Mouse (Mus musculus): ENCODE results near the gene Mamld1. TPM values are rescaled to one million over a fixed set of nuclear protein-coding genes. Genes with fewer than 3 reads are reported as not detected.
"Not testable (repeated sequence)": the region's sequence is repeated elsewhere in the genome, so short reads cannot be mapped to it uniquely, and the experiment has no call there.

Mamld1 gene
- total RNA-seq (2017): not detected in 2 replicates

DNA sequence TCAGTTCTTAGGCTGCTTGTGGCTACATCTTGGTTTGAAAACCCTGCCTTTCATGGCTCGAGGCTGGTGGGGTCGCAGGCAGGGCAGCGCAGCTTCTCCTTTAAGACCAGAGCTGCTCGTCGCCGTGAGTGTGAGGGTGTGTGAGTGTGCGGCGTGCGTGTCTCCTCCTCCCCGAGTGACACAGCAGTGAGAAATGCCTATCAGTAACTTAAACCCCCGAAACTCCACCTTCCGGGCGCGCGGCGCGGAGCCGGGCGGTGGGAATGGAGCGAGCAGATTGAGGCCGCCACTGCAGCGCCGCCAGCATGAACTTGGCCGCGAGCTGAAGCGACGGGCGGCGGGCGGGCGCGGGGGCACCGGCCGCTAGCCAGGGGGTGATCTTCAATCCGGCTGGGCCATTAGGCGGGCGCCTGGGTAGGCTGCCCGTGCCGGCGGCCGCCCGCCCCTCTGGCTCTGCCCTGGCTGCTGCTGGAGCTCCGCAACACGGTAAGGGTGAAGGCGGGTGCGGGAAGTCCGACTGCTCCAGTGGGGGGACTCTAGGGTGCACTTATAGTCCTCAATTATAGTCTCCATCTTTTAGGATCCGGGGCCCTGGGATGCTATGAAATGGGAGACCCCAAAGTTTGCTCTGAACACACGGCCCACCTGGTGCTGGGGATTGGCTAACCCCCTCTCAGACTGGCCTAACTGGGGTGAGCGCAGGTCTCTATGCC, at the start of gene Mamld1:
Gene Mamld1 (plus strand): TSS at position 393 of the 713 bp plus-strand sequence.
- no peak for ATAC-seq (ENCODE audit: extremely low read depth, insufficient number of reproducible peaks, low FRiP score, poor library complexity, severe bottlenecking)

GRCm38 (mm10) chrX:71024718-71025117, 25.3 kb upstream of the Mamld1 start:
- no peak for ATAC-seq (ENCODE audit: extremely low read depth, insufficient number of reproducible peaks, low FRiP score, poor library complexity, severe bottlenecking)

DNA sequence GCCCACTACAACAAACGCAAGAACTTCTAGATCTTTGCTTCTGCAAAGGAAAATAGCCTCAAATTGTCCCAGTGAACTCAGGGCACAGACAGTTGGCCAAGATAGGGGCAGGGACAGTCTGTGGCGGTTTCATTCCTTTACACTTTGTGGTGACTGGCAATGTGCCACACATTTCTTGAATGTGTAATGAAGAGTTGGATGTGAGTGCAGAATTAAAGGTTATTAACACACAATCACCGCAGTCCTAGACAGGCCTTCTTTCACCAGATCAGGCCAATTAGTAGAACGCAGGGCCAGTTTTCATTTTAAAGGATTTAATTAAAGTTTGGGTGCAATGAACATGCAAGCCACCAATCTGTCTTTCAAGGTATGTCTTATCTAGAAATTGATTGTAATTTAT, 22.0 kb upstream of the Mamld1 start:
- no peak for ATAC-seq (ENCODE audit: extremely low read depth, insufficient number of reproducible peaks, low FRiP score, poor library complexity, severe bottlenecking)

- ATAC-seq (ENCODE audit: extremely low read depth, insufficient number of reproducible peaks, low FRiP score, poor library complexity, severe bottlenecking): not testable (repeated sequence)
Observed at GRCm38 (mm10) chrX:71028976-71029375, 21.1 kb upstream of the Mamld1 start.

- no peak for ATAC-seq (ENCODE audit: extremely low read depth, insufficient number of reproducible peaks, low FRiP score, poor library complexity, severe bottlenecking)
Observed at GRCm38 (mm10) chrX:71050677-71051311, 738 bp downstream of the Mamld1 start.

GRCm38 (mm10) chrX:71051361-71052114, 1.5 kb downstream of the Mamld1 start:
- no peak for ATAC-seq (ENCODE audit: extremely low read depth, insufficient number of reproducible peaks, low FRiP score, poor library complexity, severe bottlenecking)

GRCm38 (mm10) chrX:71052115-71052478, 2.0 kb downstream of the Mamld1 start:
- no peak for ATAC-seq (ENCODE audit: extremely low read depth, insufficient number of reproducible peaks, low FRiP score, poor library complexity, severe bottlenecking)

DNA sequence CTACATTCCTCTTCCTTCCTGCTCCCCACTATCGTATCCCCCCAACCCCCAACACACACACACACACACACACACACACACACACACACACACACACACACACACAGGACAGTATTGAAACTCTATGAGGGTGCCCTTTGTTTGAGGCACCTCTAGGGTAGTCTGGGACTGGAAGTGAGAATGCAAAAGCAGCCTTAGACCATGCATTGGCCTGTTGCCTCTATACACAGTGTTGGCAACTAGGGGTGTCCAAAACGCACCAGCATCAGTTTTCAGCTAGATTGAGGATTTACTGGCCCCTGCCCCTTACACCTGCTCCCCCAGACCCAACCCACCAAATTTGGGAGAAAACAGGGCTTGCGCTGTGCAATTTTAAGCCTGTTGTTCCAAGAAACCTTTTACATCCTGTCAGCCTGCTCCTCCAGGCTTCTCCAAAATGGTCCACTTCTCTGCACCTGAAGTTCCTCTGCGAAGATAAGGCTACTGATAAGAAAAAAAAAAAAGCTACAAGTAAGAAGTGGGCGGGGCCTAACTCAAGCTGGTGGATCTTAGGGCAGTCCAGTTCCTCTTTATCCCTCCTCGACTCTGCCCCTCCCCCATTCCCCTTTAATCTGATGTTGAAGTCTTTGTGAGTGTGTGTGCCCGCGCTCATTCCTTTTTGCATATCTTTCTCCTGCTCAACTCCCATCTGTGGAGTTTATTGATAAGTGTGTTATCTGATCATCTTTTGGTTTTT, 2.6 kb downstream of the Mamld1 start:
- no peak for ATAC-seq (ENCODE audit: extremely low read depth, insufficient number of reproducible peaks, low FRiP score, poor library complexity, severe bottlenecking)

GRCm38 (mm10) chrX:71053246-71053645, 3.2 kb downstream of the Mamld1 start:
- ATAC-seq (ENCODE audit: extremely low read depth, insufficient number of reproducible peaks, low FRiP score, poor library complexity, severe bottlenecking): no peak

GRCm38 (mm10) chrX:71056968-71057367, 6.9 kb downstream of the Mamld1 start:
- ATAC-seq (ENCODE audit: extremely low read depth, insufficient number of reproducible peaks, low FRiP score, poor library complexity, severe bottlenecking): no peak

GRCm38 (mm10) chrX:71085092-71085807, 35.2 kb downstream of the Mamld1 start:
- no peak for ATAC-seq (ENCODE audit: extremely low read depth, insufficient number of reproducible peaks, low FRiP score, poor library complexity, severe bottlenecking)

DNA sequence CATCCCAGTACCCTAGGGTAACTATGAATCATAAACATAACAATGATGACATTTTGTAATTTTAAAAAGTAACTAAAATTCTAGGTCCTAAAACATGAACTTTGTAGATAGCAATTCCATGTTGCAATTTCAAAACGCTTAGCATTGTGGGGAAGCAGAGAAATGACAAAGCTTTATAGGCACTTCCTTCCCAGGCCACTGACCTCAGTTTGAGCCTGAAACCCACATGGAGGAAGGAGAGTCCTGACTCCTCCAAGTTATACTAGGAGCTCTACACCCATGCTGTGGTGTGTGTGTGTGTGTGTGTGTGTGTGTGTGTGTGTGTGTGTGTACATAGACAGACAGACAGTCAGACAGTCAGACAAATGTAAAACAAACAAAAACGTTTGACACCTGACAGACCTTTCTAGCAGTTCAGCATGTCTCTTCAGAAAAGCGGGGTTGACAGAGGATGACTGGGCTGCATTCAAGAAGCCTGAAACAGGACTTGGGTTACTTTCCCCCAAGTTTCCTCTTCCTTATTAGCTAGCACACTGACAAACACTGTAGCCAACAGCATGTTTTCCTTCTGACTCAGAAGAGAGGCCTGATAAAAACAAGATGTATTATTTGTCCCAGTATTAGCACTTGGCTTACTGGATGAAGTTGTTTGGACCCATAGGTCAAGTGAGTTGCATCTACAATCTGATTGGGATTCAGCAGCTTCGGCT, 37.5 kb downstream of the Mamld1 start:
- ATAC-seq (ENCODE audit: extremely low read depth, insufficient number of reproducible peaks, low FRiP score, poor library complexity, severe bottlenecking): no peak

DNA sequence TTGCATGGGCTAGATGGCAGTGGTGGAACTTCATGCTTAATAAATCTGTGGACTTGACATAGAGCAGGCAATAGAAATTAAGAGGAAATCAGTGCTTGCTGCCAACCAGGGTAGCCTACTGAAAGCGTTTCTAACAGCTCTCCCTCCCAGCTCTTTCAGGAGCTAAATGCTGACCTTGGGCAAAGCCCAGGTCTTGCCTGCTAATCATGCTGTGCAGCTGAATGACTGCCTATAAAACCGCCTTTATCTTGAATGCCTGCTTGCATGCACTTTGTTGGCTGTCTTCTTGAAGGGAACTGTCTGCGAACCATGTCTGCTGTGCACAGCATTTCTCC, 38.0 kb downstream of the Mamld1 start:
- no peak for ATAC-seq (ENCODE audit: extremely low read depth, insufficient number of reproducible peaks, low FRiP score, poor library complexity, severe bottlenecking)

DNA sequence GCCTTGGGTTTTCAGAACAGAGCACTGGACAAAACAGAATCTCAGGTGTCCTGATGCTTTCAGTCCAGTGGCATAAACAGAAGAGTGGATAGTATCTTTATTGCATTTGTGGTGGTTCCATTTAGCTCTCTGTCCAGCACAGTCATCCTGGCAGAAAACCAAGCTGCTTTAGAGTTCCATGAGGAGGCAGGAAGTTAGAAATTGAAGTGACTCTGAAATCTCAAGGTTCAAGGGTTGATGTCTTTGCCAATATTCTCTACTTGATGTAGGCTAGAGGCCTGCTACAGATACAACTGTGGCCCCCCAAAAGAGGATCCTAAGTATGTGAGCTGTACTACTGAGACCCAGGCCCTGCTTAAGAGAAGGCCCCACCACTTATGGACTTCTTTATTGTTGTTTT, 55.8 kb downstream of the Mamld1 start:
- no peak for ATAC-seq (ENCODE audit: extremely low read depth, insufficient number of reproducible peaks, low FRiP score, poor library complexity, severe bottlenecking)

GRCm38 (mm10) chrX:71106392-71106791, 56.3 kb downstream of the Mamld1 start:
- ATAC-seq (ENCODE audit: extremely low read depth, insufficient number of reproducible peaks, low FRiP score, poor library complexity, severe bottlenecking): no peak

DNA sequence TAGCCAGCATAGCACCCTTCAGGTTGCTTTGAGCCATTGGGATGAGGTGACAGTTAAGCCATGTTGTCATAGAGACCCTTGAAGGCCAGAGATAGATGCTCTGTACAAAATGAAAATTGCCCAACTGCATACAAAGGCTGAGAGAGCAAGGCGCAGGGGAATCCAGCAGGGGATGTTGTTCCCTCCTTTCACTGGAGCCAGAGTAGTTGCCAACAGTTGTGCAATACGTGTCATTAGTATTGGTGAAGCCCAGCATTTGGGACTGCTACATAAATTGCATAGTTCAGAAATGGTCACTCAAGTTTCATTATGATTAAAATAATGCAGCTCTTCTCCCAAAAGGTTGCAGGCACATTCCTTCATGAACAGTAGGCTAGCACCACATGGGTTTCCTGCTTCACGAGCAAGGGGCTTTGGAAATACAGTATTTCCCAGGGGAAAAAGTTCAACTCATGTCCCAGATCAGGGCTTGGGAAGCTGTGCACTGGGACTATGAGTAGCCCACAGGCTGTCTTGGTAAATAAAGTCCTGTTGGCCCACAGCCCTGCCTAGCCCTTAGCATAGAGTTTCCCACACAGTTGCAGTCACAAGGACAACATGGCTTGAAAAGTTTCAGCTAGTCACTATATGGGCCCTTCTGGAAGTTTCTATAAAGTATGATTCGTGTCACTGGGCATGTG, 58.1 kb downstream of the Mamld1 start:
- no peak for ATAC-seq (ENCODE audit: extremely low read depth, insufficient number of reproducible peaks, low FRiP score, poor library complexity, severe bottlenecking)

GRCm38 (mm10) chrX:71110333-71110732, 60.3 kb downstream of the Mamld1 start:
- ATAC-seq (ENCODE audit: extremely low read depth, insufficient number of reproducible peaks, low FRiP score, poor library complexity, severe bottlenecking): no peak
